ENCODE assay signal across 17 mouse cellular contexts in the genomic region with DNA sequence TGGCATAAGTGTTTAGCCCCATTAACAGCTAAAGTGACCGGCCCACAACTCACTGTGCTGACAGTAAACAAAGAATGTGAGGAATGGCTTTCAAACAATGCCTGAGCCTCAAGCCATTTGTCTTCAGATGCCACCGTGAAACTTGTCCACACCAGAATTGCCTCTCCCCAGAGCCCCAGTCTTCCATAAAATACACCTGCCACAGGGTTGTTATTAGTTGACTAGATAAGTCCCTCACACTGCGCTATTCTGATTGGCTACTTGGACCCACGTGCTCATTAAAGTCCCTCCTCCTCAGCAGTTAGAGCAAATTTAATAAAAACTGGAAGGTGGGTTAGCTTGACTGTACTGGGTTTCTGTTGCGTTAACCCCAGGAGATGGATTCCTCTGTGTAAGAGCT.
"Had no signal": no experiment of that assay in that cellular context is flagged by ENCODE, and none has a peak within 500 bp of the region (broad histone marks: within the 10 kb centered on the region; RNA-seq: fewer than 3 reads in every experiment).

No protein-coding gene starts in this region.

- H3K4me3 ChIP-seq: layer of hippocampus, adult 2 months; limb, embryonic 13.5 days; liver, embryonic 15.5 days; midbrain, embryonic 12.5 days; myocyte had no signal

- ATAC-seq: lung, postnatal 0 days had no signal

- H3K27me3 ChIP-seq: liver, embryonic 15.5 days; midbrain, embryonic 12.5 days had no signal

- H3K9ac ChIP-seq: limb, embryonic 13.5 days; liver, embryonic 15.5 days; midbrain, embryonic 12.5 days had no signal

- H3K9me3 ChIP-seq: limb, embryonic 13.5 days; liver, embryonic 15.5 days; midbrain, embryonic 12.5 days had no signal

- H3K27ac ChIP-seq: layer of hippocampus, adult 2 months; limb, embryonic 13.5 days; liver, embryonic 15.5 days; midbrain, embryonic 12.5 days; stomach, postnatal 0 days had no signal

- H3K4me1 ChIP-seq: liver, embryonic 15.5 days; midbrain, embryonic 12.5 days had no signal

- H3K36me3 ChIP-seq: limb, embryonic 13.5 days; liver, embryonic 15.5 days; midbrain, embryonic 12.5 days had no signal

- H3K4me2 ChIP-seq: limb, embryonic 13.5 days; liver, embryonic 11.5 days; liver, embryonic 15.5 days; midbrain, embryonic 12.5 days had no signal

- DNase-seq: kidney, adult 11 months; kidney, postnatal 10 days; kidney, postnatal 4 days; left cerebral cortex, postnatal 4 days; lung, adult 2 months; lung, postnatal 36 days; right cerebral cortex, adult 18-20 months; right cerebral cortex, postnatal 25 days; thymus, postnatal 14 days had no signal
